Mouse (Mus musculus): Measurements from ENCODE around the gene Rasal3.

Gene Rasal3

DNA sequence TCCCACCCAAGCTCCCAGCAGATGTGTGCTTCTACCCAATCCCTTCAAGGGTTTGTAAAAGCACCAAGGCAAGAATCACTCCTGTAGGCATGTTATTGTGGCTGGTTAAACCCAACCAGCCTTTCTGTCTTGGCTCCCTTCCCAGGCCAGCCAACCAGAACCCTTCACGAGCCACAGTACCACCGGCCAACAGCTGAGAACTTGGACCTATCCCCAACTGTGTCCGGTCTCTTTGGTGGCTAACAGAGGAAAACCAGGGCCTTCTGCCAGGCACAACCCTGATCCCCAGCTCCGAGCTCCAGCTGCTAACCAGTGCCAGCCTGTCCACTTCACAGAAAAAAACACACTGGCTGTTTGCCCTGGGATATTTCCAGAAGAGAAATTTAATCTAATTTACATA is 49.7 kb downstream of the Rasal3 start:
- DNase-seq: peak; percentile 98

DNA sequence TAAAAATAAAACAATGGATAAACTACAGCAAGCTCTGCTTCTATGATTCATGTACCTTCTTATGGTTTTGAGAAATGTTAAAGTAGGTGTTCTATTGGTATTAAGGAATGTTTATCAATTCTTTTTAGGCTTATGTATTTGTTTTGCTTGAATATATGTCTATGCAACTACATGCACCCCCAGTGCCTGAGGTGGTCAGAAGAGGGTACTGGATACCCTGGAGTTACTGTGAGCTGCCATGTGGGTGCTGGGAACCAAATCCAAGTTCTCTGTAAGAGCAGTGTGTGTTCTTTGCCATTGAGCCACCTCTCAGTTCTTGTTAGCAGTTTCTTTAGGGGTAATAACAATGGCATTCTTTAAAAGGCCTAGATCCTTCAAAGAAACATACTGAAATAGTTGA is 51.7 kb downstream of the Rasal3 start:
- DNase-seq: no peak

GRCm38 (mm10) chr17:32351269-32351668 is 52.1 kb downstream of the Rasal3 start:
- DNase-seq: no peak

DNA sequence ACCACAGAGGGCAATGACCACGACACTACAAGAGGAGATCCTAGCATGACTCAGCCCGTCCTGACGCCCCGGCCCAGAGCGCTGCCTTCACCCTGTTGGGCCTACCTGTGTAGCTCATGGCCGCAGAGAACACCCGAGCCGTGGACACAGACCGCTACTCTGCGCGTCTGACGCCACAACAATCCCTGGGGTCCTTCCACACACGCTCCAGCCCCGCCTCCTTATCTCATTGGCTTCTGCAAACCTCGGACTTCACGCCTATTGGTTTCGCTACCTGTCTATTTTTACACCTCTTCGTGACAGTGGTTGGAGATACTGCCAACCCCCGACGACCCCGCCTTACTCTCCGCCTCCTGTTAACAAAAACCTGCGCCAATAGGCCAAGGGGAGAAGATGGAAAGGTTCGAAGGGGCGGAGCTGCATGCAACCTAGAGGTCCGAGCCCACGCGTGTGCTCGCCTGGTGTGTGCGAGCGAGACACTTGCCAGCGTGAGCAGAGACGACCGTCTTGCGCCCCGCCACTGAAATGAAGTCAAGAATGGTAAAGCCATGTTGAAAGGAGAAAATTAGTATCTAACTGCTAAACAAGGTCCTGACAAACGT is 52.9 kb downstream of the Rasal3 start, which contains the start of gene Akap8l:
Gene Akap8l (minus strand): TSS at position 226 of the 602 bp plus-strand sequence.
- peak; percentile 99 for DNase-seq

DNA sequence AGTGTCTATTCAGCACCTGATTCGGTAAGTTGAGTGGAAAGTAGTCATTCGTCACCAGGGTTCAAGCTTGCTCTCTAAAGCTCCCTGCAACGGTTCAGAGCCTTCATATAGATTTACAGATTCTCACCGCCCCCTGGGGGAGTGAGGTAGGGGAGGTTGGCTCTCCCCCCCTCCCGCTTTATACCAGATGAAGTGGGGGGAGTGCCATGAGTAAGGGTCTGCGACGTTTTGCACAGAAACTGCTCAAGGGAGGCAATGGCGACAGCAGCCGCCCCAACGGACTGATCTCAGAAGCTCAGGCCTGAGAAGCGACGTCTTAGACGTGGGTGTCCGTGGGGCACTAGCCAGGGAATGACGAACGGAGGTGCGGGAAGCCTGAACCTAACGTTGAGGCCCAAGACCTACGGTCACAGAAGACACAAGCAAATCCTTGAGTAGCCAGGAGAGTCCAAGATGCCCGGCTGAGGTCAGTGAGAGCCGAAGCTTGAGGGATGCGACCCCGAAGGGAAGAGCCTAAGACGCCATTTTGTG is 53.5 kb downstream of the Rasal3 start:
- DNase-seq: no peak

GRCm38 (mm10) chr17:32349037-32349732 is 54.2 kb downstream of the Rasal3 start:
- peak; percentile 42 for DNase-seq

GRCm38 (mm10) chr17:32348406-32348805 is 55.0 kb downstream of the Rasal3 start:
- DNase-seq: no peak

GRCm38 (mm10) chr17:32341102-32341501 is 62.3 kb downstream of the Rasal3 start:
- DNase-seq: no peak
